Mouse (Mus musculus) liver, adult 2 months (tissue): Measurements from ENCODE around the gene Atp5d.

ENCODE experiments used
- CTCF ChIP-seq: fragments of 200-500 bp; IDR thresholded peaks from 2 replicates; pipeline ENCODE4 v1.5.1; 2011; ENCODE audit warnings: low read depth, low read length, control low read depth
- POLR2A ChIP-seq: fragments of 200-500 bp; IDR thresholded peaks from 2 replicates; pipeline ENCODE4 v1.6.1; 2011; ENCODE audit warnings: low read length, control low read depth; ENCODE audit not compliant: insufficient read depth; ENCODE audit errors: extremely low read depth

GRCm38 (mm10) chr10:80190491-80191051 lies 52.1 kb downstream of the Atp5d start:
- no peak for TF ChIP-seq CTCF
- no peak for TF ChIP-seq POLR2A
